Comparison of ENCODE assay signal across 1 mouse cellular context in the genomic region with DNA sequence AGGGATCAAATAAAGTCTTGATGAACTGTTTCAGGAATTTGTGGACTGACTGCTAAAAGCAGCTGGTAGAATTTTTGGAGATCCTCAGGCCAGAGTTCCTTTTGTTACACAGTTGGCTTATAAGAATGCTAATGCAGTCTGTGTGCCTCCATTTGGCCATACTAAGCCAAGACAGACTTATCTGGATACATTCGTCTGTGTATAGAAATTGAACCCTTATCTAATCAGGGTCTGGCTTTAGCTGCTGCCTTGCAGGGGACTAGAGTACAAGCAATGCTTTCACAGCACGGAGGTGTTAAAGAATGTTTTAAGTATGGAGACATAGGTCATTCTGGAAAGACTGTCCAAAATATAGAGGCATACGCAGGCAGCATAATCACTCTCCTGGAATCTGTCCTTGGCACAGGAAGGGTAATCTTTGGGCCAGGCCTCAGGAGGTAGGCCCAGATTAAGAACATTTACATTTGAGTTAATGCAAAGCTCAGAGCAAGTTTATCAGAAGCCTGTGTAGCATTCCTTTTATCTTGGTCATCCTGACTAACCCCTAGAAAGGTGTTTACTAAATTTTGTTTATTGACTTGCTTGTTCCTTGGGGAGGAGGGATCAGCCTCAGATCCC.
TF ChIP-seq lines count a peak whose summit lies in the region.

No protein-coding gene starts in this region.

TF ChIP-seq in MEL, 35 proteins besides CTCF, POLR2A, EP300 and RAD21 (continued from another document):
- TF ChIP-seq GATA1 (IDR thresholded peaks at IDR 0.05; ENCODE audit: low read depth, low read length): peak; percentile 72
- TF ChIP-seq NRF1 (IDR thresholded peaks at IDR 0.05; ENCODE audit: insufficient read depth, low read depth, low read length, poor library complexity, severe bottlenecking): no peak
- TF ChIP-seq TCF12 (IDR thresholded peaks at IDR 0.05; ENCODE audit: low read depth, low read length): 0 out of 2 replicates have a peak, but pooled peaks have one; percentile 5
- TF ChIP-seq MYC (IDR thresholded peaks at IDR 0.05; ENCODE audit: low read depth, low read length): no peak
